Mouse (Mus musculus): Measurements from ENCODE around the gene Calhm6.

Calhm6 gene

DNA sequence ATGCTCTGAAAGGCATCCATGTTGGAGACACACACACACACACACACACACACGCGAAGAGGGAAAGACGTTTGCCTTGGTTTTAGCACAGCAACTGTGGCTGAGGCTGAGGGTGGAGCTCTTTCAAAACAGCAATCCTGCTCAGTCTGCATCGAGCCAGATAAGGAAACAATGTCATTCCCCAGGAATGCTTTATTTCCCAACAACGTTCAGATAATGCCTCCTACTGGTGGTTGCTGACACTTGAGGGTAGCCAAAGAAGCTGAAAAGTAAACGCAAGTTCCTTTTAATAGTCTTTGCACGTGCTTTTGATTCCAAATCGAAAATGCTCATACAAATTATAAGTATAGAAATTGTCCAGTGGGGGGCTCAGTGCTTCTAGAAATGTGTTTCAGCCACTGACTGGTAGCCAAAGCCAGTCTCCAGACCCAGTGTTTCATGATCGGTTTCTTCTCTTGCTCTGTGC is 31.3 kb downstream of the Calhm6 start, which contains the start of gene Calhm5:
Gene Calhm5, minus strand, starts transcription at position 102 of the 466 bp plus-strand sequence.
- peak; percentile 9 to 14 for DNase-seq

DNA sequence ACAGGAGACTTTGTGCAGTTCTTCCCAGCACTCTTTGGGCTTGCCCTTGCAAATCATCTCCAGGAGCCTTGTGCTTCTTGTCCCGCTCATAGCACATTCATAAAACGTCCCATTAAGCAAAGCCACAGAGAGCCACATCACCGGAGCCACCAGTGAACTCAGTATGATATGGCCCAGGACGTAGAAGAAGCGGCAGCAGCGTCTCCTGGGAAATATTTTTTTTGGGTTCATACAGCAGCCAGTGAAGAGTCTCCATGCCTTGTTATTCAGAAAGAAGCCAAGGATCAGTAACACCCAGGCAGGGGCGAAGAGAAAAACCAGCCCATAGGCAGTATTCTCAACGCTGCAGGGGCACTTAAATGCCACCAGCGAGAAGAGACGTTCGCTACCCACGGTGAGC is 31.8 kb downstream of the Calhm6 start:
- DNase-seq, result no peak

DNA sequence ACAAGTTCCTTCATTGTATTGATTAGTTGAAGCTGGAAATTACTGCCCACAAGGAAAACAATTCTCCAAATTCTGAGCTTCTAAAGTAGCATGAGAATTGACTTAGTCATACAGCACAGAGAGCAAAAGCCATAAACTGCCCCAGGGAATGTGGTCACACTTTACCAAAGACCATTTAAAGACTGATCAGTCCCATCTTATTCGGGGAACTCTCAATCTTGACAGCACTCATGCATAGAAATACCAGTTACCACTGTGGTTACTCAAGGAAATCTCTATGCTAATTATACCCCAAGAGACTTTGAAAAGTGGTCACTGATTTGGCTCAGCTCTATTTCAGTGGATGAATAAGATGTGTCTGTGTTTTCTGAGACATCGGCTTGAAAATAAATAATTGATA is 32.6 kb downstream of the Calhm6 start:
- DNase-seq, result no peak

DNA sequence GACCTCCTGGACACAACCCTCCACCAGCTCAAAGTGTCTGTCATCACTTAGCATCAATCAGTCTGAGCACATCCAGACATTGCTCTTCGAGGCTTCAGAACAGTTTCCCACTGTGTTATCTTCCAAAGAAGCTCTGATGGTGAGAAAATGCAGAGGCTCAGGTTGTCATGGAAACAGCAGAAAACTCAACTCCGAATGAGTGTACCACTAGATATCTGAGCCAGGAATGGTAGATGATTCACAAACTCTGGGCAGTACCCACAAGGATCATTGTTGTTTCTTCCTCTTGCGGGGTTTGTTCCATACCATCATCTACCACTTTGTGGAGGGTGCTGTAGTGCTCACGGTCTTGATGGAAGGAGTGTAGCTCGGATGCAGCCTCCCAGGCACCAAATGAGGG is 35.9 kb downstream of the Calhm6 start:
- no peak for DNase-seq

DNA sequence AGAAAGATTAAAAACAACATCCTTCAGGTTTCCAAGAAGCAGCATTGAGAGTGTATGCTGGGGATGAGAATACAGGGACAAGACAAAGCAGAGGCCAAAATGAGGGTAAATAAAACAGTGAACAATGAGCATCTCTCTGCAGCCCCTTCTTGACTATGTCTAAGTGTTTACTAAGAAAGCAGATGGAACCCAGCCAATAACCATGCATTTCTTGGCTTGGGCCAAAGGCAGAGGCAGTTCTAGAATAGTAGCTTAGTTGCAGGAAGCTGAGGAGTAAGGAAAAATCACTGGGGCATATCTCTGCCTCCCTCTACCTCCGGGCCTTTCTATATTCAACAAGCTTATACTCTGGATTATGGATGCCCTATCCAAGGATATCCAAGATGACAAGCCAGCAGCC is 37.3 kb downstream of the Calhm6 start:
- no peak for DNase-seq

DNA sequence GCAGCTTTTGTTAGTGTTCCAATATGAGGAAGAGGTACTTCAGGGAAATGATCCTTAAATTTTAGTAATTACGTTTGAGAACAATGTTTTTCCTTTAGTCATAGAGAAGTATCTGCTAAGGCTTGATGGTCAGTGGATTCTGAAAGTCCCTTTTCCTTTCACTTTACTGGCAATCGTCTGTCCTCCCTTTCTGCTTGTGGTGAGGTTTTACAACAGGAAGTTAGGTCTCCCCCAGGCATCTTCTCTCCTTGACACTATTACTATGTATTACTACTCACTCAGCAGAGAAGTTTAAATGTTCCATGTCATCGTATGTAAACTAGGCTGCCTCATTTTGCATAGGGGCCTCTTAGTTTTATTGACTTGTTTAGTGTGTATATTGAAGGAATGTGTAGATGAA is 38.3 kb downstream of the Calhm6 start:
- DNase-seq, result no peak

DNA sequence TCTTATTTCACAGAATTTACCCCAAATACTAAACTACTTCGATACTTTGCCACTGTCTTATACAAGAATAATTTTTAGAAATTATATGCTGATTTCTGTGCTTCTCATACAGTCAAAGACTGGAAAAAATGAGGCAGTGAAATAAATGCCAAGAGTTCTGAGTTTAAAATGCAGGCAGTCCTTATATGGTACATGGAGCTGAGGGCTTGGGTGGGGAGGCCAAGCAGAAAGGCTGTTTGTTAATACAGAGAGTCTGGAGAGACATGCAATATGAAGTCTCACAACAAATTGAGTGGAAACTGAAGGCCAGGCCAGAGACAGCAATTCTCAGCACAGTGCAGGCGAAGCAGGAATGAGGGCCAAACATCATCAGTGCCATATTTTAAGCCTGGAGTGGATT is 39.3 kb downstream of the Calhm6 start:
- no peak for DNase-seq

DNA sequence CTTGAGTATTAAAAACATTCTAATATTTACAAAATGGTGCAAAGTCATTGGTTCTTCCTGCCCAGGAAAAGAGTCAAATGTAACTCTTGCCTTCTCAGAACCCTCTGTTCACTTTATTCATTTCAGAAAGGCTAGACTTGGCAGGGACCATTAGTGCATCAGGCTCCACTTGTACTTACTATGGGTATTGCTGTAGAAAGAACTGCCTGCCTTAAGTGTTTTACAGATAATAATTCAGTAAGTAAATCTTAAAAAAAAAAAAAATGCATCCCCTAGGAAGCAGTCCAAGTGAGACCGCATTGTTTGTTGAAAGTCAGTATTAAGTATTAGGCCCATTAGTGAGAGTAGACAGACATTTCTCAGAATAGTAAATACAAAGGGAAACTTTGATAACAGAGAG is 41.3 kb downstream of the Calhm6 start:
- no peak for DNase-seq

All from cerebellum, adult 18-20 months (tissue).